Mouse (Mus musculus) hindbrain, embryonic 13.5 days (tissue): ENCODE data around the gene Zfp579. TPM values are rescaled to one million over a fixed set of nuclear protein-coding genes. Genes with fewer than 3 reads are reported as not detected.

Experiments used
- ATAC-seq: fragments of 200-750 bp; cut with Nextera tagmentation; 2 replicates; pipeline ENCODE4 v1.8.0; 2017; ENCODE audit warnings: moderate TSS enrichment; ENCODE audit not compliant: low FRiP score
- H3K27ac ChIP-seq: fragments of 300-500 bp; sonication (generic); 2 replicates; pipeline ENCODE4 v1.5.1; 2015; ENCODE audit warnings: inconsistent platforms, mild to moderate bottlenecking, moderate library complexity
- H3K27me3 ChIP-seq: fragments of 300-500 bp; sonication (generic); 2 replicates; pipeline ENCODE4 v1.6.1; 2015; ENCODE audit warnings: mild to moderate bottlenecking, inconsistent platforms
- H3K36me3 ChIP-seq: fragments of 300-500 bp; sonication (generic); 2 replicates; pipeline ENCODE4 v1.6.1; 2015; ENCODE audit warnings: mild to moderate bottlenecking, inconsistent platforms
- H3K4me1 ChIP-seq: fragments of 300-500 bp; sonication (generic); replicated peaks from 2 replicates; pipeline ENCODE4 v1.6.1; 2015; ENCODE audit warnings: inconsistent platforms
- H3K4me2 ChIP-seq: fragments of 300-500 bp; sonication (generic); 2 replicates; pipeline ENCODE4 v1.6.1; 2015; ENCODE audit warnings: inconsistent platforms, mild to moderate bottlenecking, moderate library complexity
- H3K4me3 ChIP-seq: fragments of 300-500 bp; sonication (generic); 2 replicates; pipeline ENCODE4 v1.5.1; 2015; ENCODE audit warnings: mild to moderate bottlenecking, inconsistent platforms
- H3K9ac ChIP-seq: fragments of 300-500 bp; sonication (generic); 2 replicates; pipeline ENCODE4 v1.6.1; 2015; ENCODE audit warnings: mild to moderate bottlenecking, inconsistent platforms
- H3K9me3 ChIP-seq: fragments of 300-500 bp; sonication (generic); 2 replicates; pipeline ENCODE4 v1.6.1; 2016; ENCODE audit warnings: inconsistent platforms
- WGBS: fragments of 180-500 bp; shearing (Covaris S2); methylation state at CpG from one replicate; pipeline ENCODE4 v1.1.7; 2015; 5-methylcytosine and 5-hydroxymethylcytosine counted together
- polyA plus RNA-seq: library from polyadenylated mRNA; unstranded; fragments of >200 nt; fragmentation: Nextera tagmentation; extraction: Ambion mirVana; gene quantifications from 2 replicates; pipeline ENCODE4 v1.2.1, GENCODE M21; 2015

Zfp579 gene
- polyA plus RNA-seq: 53.6 and 59.9 TPM in 2 replicates

GRCm38 (mm10) chr7:4996003-4996895, at the start of gene Zfp579:
Gene Zfp579, minus strand, starts transcription at chr7:4996158.
- peak within 1 kb of the TSS; percentile 82 for H3K4me3 ChIP-seq
- peak; percentile 89 for ATAC-seq
- peak within 1 kb of the TSS; percentile 93 for H3K9ac ChIP-seq
- peak within 1 kb of the TSS; percentile 86 for H3K27ac ChIP-seq
- peaks cover 16% of the 10 kb centered on the region for H3K27me3 ChIP-seq
- H3K4me2 ChIP-seq: peak within 1 kb of the TSS; percentile 95
- H3K4me1 ChIP-seq: peaks cover 37% of the 10 kb centered on the region
- WGBS: 5% methylated on average over 17 of the region's 26 CpGs
- no peaks in the 10 kb centered on the region for H3K9me3 ChIP-seq
- peaks cover 29% of the 10 kb centered on the region for H3K36me3 ChIP-seq

GRCm38 (mm10) chr7:5044981-5045380, 49.0 kb upstream of the Zfp579 start:
- no peak for ATAC-seq
- Histone ChIP-seq H3K9ac (no peak overlapping the region), H3K27me3 (0 out of 2 replicates have a peak, but pooled peaks cover 3% of the 10 kb centered on the region), H3K36me3 (no peaks in the 10 kb centered on the region), H3K9me3 (no peaks in the 10 kb centered on the region), H3K4me1 (peaks cover under 1% of the 10 kb centered on the region; the same call in 1 of the 2 replicates), H3K27ac (no peak overlapping the region), H3K4me3 (no peak overlapping the region), H3K4me2 (no peak overlapping the region)
- WGBS: 91% methylated on average over 2 of the region's 2 CpGs

- WGBS: 40% methylated on average over 5 of the region's 5 CpGs
- Histone ChIP-seq H3K36me3 (peaks cover 27% of the 10 kb centered on the region), H3K4me1 (peaks cover 22% of the 10 kb centered on the region), H3K27ac (peak overlapping the region; percentile 98), H3K9ac (peak overlapping the region; percentile 77; the same call in 1 of the 2 replicates), H3K27me3 (no peaks in the 10 kb centered on the region), H3K9me3 (no peaks in the 10 kb centered on the region), H3K4me2 (peak overlapping the region; percentile 60), H3K4me3 (peak overlapping the region; percentile 61)
- no peak for ATAC-seq
Measured at GRCm38 (mm10) chr7:5038940-5039339, 43.0 kb upstream of the Zfp579 start.

GRCm38 (mm10) chr7:5038109-5038732, 42.3 kb upstream of the Zfp579 start, which contains the start of gene Zfp784:
Gene Zfp784, minus strand, starts transcription at chr7:5038446.
- no peaks in the 10 kb centered on the region for H3K9me3 ChIP-seq
- H3K4me2 ChIP-seq: peak within 1 kb of the TSS; percentile 60
- peak within 1 kb of the TSS; percentile 98 for H3K27ac ChIP-seq
- H3K4me3 ChIP-seq: peak within 1 kb of the TSS; percentile 61
- H3K36me3 ChIP-seq: peaks cover 34% of the 10 kb centered on the region
- peaks cover 22% of the 10 kb centered on the region for H3K4me1 ChIP-seq
- peak within 1 kb of the TSS; percentile 77 for H3K9ac ChIP-seq
- H3K27me3 ChIP-seq: no peaks in the 10 kb centered on the region
- WGBS: under 1% methylated on average over 48 of the region's 48 CpGs
- ATAC-seq: peak; percentile 96

GRCm38 (mm10) chr7:5037467-5037866, 41.5 kb upstream of the Zfp579 start:
- peaks cover 22% of the 10 kb centered on the region for H3K4me1 ChIP-seq
- 85% methylated on average over 8 of the region's 8 CpGs for WGBS
- H3K9me3 ChIP-seq: no peaks in the 10 kb centered on the region
- ATAC-seq: no peak
- H3K27me3 ChIP-seq: no peaks in the 10 kb centered on the region
- peak overlapping the region; percentile 61 for H3K4me3 ChIP-seq
- H3K27ac ChIP-seq: peak overlapping the region; percentile 98
- H3K4me2 ChIP-seq: peak overlapping the region; percentile 60
- H3K9ac ChIP-seq: peak overlapping the region; percentile 77
- H3K36me3 ChIP-seq: peaks cover 42% of the 10 kb centered on the region

GRCm38 (mm10) chr7:5037026-5037425, 41.1 kb upstream of the Zfp579 start:
- Histone ChIP-seq H3K9ac (no peak overlapping the region), H3K27ac (peak overlapping the region; percentile 98; the same call in 1 of the 2 replicates), H3K4me3 (no peak overlapping the region; the same call in 1 of the 2 replicates), H3K27me3 (no peaks in the 10 kb centered on the region), H3K4me1 (peaks cover 22% of the 10 kb centered on the region), H3K36me3 (peaks cover 46% of the 10 kb centered on the region), H3K4me2 (peak overlapping the region; percentile 60; the same call in 1 of the 2 replicates), H3K9me3 (no peaks in the 10 kb centered on the region)
- 95% methylated on average over 7 of the region's 7 CpGs for WGBS
- no peak for ATAC-seq

- ATAC-seq: no peak
- Histone ChIP-seq H3K27me3 (no peaks in the 10 kb centered on the region), H3K4me3 (no peak overlapping the region), H3K9ac (no peak overlapping the region), H3K4me2 (no peak overlapping the region), H3K4me1 (peaks cover 22% of the 10 kb centered on the region), H3K27ac (no peak overlapping the region), H3K36me3 (peaks cover 55% of the 10 kb centered on the region), H3K9me3 (peaks cover 8% of the 10 kb centered on the region)
- 95% methylated on average over 9 of the region's 9 CpGs for WGBS
Measured at GRCm38 (mm10) chr7:5036136-5036535, 40.2 kb upstream of the Zfp579 start.

- Histone ChIP-seq H3K4me1 (peaks cover 22% of the 10 kb centered on the region), H3K4me2 (no peak overlapping the region), H3K9ac (no peak overlapping the region), H3K4me3 (no peak overlapping the region), H3K27ac (no peak overlapping the region), H3K27me3 (no peaks in the 10 kb centered on the region), H3K9me3 (peaks cover 14% of the 10 kb centered on the region), H3K36me3 (peaks cover 60% of the 10 kb centered on the region)
- ATAC-seq: no peak
- WGBS: 96% methylated on average over 17 of the region's 17 CpGs
Measured at GRCm38 (mm10) chr7:5035628-5036027, 39.7 kb upstream of the Zfp579 start.

- peaks cover 12% of the 10 kb centered on the region for H3K4me1 ChIP-seq
- no peaks in the 10 kb centered on the region for H3K27me3 ChIP-seq
- peaks cover 26% of the 10 kb centered on the region for H3K9me3 ChIP-seq
- peaks cover 78% of the 10 kb centered on the region for H3K36me3 ChIP-seq
- no peak within 1 kb of the TSS for H3K9ac ChIP-seq
- H3K27ac ChIP-seq: no peak within 1 kb of the TSS
- no peak for ATAC-seq
- WGBS: 92% methylated on average over 3 of the region's 3 CpGs
- H3K4me3 ChIP-seq: no peak within 1 kb of the TSS
- H3K4me2 ChIP-seq: no peak within 1 kb of the TSS
Measured at GRCm38 (mm10) chr7:5033818-5034217, 37.9 kb upstream of the Zfp579 start, which contains the start of gene 4632433K11Rik. Gene 4632433K11Rik, plus strand, starts transcription at chr7:5034118.

- no peak for ATAC-seq
- H3K36me3 ChIP-seq: peaks cover 96% of the 10 kb centered on the region
- H3K27ac ChIP-seq: no peak overlapping the region
- no peak overlapping the region for H3K4me2 ChIP-seq
- H3K9me3 ChIP-seq: peaks cover 26% of the 10 kb centered on the region
- no peak overlapping the region for H3K4me3 ChIP-seq
- WGBS: 68% methylated on average over 45 of the region's 46 CpGs
- no peaks in the 10 kb centered on the region for H3K4me1 ChIP-seq
- no peak overlapping the region for H3K9ac ChIP-seq
- no peaks in the 10 kb centered on the region for H3K27me3 ChIP-seq
Measured at GRCm38 (mm10) chr7:5031496-5031895, 35.5 kb upstream of the Zfp579 start.

GRCm38 (mm10) chr7:5030554-5031275, 34.8 kb upstream of the Zfp579 start:
- Histone ChIP-seq H3K27ac (no peak overlapping the region), H3K27me3 (no peaks in the 10 kb centered on the region), H3K36me3 (peaks cover 95% of the 10 kb centered on the region), H3K4me1 (no peaks in the 10 kb centered on the region), H3K9me3 (peaks cover 26% of the 10 kb centered on the region), H3K4me3 (no peak overlapping the region; the same call in 1 of the 2 replicates), H3K4me2 (no peak overlapping the region), H3K9ac (no peak overlapping the region)
- 79% methylated on average over 63 of the region's 63 CpGs for WGBS
- ATAC-seq: no peak

- Histone ChIP-seq H3K36me3 (peaks cover 88% of the 10 kb centered on the region), H3K9ac (no peak overlapping the region), H3K9me3 (peaks cover 26% of the 10 kb centered on the region), H3K4me2 (no peak overlapping the region), H3K4me3 (no peak overlapping the region), H3K27ac (no peak overlapping the region), H3K27me3 (no peaks in the 10 kb centered on the region), H3K4me1 (no peaks in the 10 kb centered on the region)
- 90% methylated on average over 21 of the region's 21 CpGs for WGBS
- ATAC-seq: no peak
Measured at GRCm38 (mm10) chr7:5029946-5030345, 34.0 kb upstream of the Zfp579 start.
